Mouse (Mus musculus): ENCODE data around the gene Gna15. TPM values are rescaled to one million over a fixed set of nuclear protein-coding genes. Genes with fewer than 3 reads are reported as not detected.

Gna15 gene
- polyA plus RNA-seq, 2 experiments = 3.2 to 4.6 TPM

DNA sequence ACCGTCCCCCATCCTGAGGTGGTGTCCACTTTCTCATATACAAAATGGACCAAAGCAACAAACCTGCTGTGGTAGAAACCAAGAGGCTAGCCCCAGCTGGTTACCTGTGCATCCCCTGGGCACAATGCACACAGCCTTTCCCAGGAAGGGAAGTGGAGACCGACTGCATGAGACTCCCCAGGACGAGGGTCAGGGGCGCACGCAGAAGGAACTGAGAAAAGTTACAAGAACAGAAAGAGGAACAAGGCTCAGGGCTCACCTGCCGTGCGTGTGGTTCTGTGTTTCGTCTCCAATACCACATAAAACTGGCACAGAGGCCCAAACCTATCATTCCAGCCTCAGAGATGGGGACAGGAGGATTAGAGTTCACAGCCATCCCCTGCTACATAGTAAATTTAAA lies 6.8 kb downstream of the Gna15 start:
- ATAC-seq (ENCODE audit: insufficient read depth) (no peak), DNase-seq (ENCODE audit: low read depth in 3 of 3, low spot score in 3 of 3) (no peak)
- WGBS (ENCODE audit: insufficient replicate concordance) = 53% methylated on average over 8 of the region's 8 CpGs
- no peak for TF ChIP-seq CTCF (IDR thresholded peaks at IDR 0.05; ENCODE audit: low read depth)
- TF ChIP-seq EP300 (IDR thresholded peaks at IDR 0.05; ENCODE audit: low read depth) = no peak
- H3K4me2 ChIP-seq (ENCODE audit: low read depth) = no peak overlapping the region
- H3K27ac ChIP-seq = no peak overlapping the region
- no peaks in the 10 kb centered on the region; the same call in 1 of the 2 replicates for H3K36me3 ChIP-seq (replicated peaks; ENCODE audit: control insufficient read depth, insufficient read depth, low read depth)
- no peak overlapping the region for H3K9ac ChIP-seq (replicated peaks)
- H3K4me3 ChIP-seq (ENCODE audit: insufficient read depth in 1 of 2, low read depth in 2 of 2, low read length in 2 of 2) = no peak overlapping the region
- H3K27me3 ChIP-seq (ENCODE audit: control insufficient read depth, insufficient read depth, low read length) = no peaks in the 10 kb centered on the region
- H3K9me3 ChIP-seq (ENCODE audit: control insufficient read depth, low read length) = no peaks in the 10 kb centered on the region
- peaks cover 17 to 32% of the 10 kb centered on the region in 2 experiments for H3K4me1 ChIP-seq (replicated peaks; ENCODE audit: control insufficient read depth in 2 of 2, insufficient read depth in 2 of 2, low read length in 1 of 2)

DNA sequence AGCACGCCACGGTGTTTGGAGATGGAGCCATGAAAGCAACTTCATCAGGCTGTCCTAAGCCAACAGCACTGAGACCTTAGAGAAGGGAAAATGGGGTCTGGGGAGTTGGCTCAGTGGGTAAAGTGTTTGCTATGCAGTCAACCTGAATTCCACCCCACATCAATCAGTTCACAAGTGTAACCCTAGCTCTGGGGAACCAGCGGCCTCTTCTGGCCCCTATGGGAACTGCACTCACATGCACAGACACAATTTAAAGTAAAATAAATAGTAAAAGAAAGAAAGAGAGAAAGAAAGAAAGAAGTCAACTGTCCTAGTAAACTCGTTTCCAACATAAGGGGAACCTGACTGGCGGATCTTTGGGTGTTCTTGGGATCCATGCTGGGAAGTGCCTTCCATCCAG lies 10.2 kb downstream of the Gna15 start:
- DNase-seq (ENCODE audit: low read depth in 3 of 3, low spot score in 3 of 3) (no peak), ATAC-seq (ENCODE audit: insufficient read depth) (no peak)
- H3K36me3 ChIP-seq (replicated peaks; ENCODE audit: control insufficient read depth, insufficient read depth, low read depth) = no peaks in the 10 kb centered on the region; the same call in 1 of the 2 replicates
- WGBS (ENCODE audit: insufficient replicate concordance) = 80% methylated on average over 5 of the region's 5 CpGs
- no peak overlapping the region for H3K9ac ChIP-seq (replicated peaks)
- H3K4me2 ChIP-seq (ENCODE audit: low read depth) = no peak overlapping the region
- H3K27me3 ChIP-seq (ENCODE audit: control insufficient read depth, insufficient read depth, low read length) = no peaks in the 10 kb centered on the region
- TF ChIP-seq EP300 (IDR thresholded peaks at IDR 0.05; ENCODE audit: low read depth) (no peak), CTCF (IDR thresholded peaks at IDR 0.05; ENCODE audit: low read depth) (peak; percentile 51)
- no peak overlapping the region for H3K4me3 ChIP-seq (ENCODE audit: insufficient read depth in 1 of 2, low read depth in 2 of 2, low read length in 2 of 2)
- no peak overlapping the region for H3K27ac ChIP-seq
- H3K4me1 ChIP-seq (replicated peaks; ENCODE audit: control insufficient read depth in 2 of 2, insufficient read depth in 2 of 2, low read length in 1 of 2) = peaks cover 7 to 17% of the 10 kb centered on the region in 2 experiments
- H3K9me3 ChIP-seq (ENCODE audit: control insufficient read depth, low read length) = no peaks in the 10 kb centered on the region

DNA sequence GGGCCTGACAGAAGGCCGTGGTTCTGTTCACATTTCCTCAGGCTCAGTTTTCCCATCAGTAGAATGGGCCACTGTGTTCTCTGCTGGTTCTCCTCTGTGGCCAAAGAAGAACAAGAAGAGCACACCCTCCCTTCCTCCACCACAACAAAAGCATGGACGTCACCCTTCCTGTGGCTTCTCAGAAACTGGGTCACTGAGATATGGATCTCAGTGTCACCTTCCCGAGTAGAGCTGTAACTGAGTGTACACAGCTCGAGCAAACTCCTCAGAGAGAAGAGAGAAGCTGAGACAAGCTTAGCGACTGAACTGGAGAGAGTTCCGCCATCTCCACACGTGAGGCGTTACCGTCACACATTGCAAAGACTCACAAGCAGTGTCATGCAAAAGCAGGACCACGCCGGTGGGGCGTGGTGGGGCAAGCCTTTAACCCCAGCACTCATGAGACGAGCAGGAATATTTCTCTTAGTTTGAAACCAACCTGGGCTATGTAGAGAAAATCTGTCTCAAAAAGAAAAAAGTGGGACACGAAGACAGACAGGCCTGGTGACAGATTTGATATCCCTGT lies 13.7 kb downstream of the Gna15 start:
- H3K27me3 ChIP-seq (ENCODE audit: control insufficient read depth, insufficient read depth, low read length) = no peaks in the 10 kb centered on the region
- WGBS (ENCODE audit: insufficient replicate concordance) = 60% methylated on average over 14 of the region's 14 CpGs
- TF ChIP-seq EP300 (IDR thresholded peaks at IDR 0.05; ENCODE audit: low read depth) (no peak), CTCF (IDR thresholded peaks at IDR 0.05; ENCODE audit: low read depth) (no peak)
- no peak for DNase-seq (ENCODE audit: low read depth in 3 of 3, low spot score in 3 of 3)
- no peaks in the 10 kb centered on the region for H3K9me3 ChIP-seq (ENCODE audit: control insufficient read depth, low read length)
- ATAC-seq (ENCODE audit: insufficient read depth) = no peak
- no peak overlapping the region for H3K9ac ChIP-seq (replicated peaks)
- H3K36me3 ChIP-seq (replicated peaks; ENCODE audit: control insufficient read depth, insufficient read depth, low read depth) = no peaks in the 10 kb centered on the region; the same call in 1 of the 2 replicates
- H3K4me2 ChIP-seq (ENCODE audit: low read depth) = no peak overlapping the region
- no peak overlapping the region for H3K4me3 ChIP-seq (ENCODE audit: insufficient read depth in 1 of 2, low read depth in 2 of 2, low read length in 2 of 2)
- H3K27ac ChIP-seq = no peak overlapping the region
- no peaks in the 10 kb centered on the region for H3K4me1 ChIP-seq (replicated peaks; ENCODE audit: control insufficient read depth in 2 of 2, insufficient read depth in 2 of 2, low read length in 1 of 2)

DNA sequence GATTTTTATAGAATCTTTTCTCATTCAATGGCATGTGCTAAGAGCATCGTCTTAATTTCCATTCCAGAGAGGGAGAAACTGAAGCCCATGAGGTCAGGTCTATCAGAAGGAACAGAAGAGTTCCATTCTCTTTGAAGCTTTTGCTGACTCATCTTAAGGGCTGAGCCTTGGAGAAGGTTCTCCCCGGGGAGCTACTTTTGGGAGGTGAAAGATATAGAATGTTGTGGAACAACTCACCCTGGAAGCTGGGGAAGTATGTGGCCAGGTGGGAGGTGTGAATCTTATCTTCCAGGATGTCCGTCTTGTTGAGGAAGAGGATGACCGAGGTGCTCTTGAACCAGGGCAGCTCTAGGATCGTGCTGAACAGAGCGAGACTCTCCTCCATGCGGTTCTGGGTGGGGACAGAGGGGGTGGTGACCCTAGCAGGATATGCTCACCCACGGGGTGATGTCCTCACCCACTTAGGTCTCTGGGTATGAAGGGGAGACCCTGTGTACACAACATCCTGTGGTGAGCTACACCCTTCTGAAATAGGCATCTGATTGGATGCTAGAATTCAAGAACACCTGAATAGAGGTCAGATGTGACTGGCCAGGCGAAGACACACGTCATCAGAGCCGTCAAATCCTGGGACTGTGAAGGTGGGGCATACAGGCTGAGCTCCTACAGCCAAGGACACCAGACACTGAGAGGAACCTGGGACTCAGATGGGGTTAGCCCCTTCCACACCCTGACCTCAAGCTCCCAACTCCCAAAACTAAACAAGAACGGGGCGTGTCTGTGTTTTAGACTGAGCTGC lies 16.1 kb downstream of the Gna15 start:
- no peaks in the 10 kb centered on the region for H3K9me3 ChIP-seq (ENCODE audit: control insufficient read depth, low read length)
- H3K27me3 ChIP-seq (ENCODE audit: control insufficient read depth, insufficient read depth, low read length) = no peaks in the 10 kb centered on the region
- DNase-seq (ENCODE audit: low read depth in 3 of 3, low spot score in 3 of 3) (no peak), ATAC-seq (ENCODE audit: insufficient read depth) (no peak)
- TF ChIP-seq CTCF (IDR thresholded peaks at IDR 0.05; ENCODE audit: low read depth) (no peak), EP300 (IDR thresholded peaks at IDR 0.05; ENCODE audit: low read depth) (no peak)
- H3K36me3 ChIP-seq (replicated peaks; ENCODE audit: control insufficient read depth, insufficient read depth, low read depth) = no peaks in the 10 kb centered on the region
- H3K4me3 ChIP-seq (ENCODE audit: insufficient read depth in 1 of 2, low read depth in 2 of 2, low read length in 2 of 2) = no peak overlapping the region
- no peaks in the 10 kb centered on the region for H3K4me1 ChIP-seq (replicated peaks; ENCODE audit: control insufficient read depth in 2 of 2, insufficient read depth in 2 of 2, low read length in 1 of 2)
- no peak overlapping the region for H3K27ac ChIP-seq
- H3K4me2 ChIP-seq (ENCODE audit: low read depth) = no peak overlapping the region
- WGBS (ENCODE audit: insufficient replicate concordance) = 58% methylated on average over 13 of the region's 13 CpGs
- no peak overlapping the region for H3K9ac ChIP-seq (replicated peaks)

DNA sequence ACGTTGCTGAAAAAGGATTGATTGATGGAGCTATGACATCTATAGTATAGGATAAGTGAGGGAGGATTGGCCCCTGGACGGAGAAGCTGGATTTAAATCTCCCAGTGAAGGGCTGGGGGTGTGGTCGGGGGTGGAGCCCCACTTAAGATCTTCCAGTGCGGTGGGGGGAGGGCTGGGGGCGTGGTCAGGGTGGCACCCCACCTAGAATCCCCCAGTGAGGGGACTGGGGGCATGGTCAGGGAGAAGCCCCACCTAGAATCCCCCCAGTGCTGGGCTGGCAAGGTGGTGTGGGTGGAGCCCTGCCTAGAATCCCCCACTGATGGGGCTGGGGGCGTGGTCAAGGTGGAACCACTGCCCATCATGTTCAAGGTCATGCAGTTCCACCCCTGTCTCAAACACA lies 16.9 kb downstream of the Gna15 start:
- Histone ChIP-seq H3K4me3 (ENCODE audit: insufficient read depth in 1 of 2, low read depth in 2 of 2, low read length in 2 of 2) (no peak overlapping the region), H3K27me3 (ENCODE audit: control insufficient read depth, insufficient read depth, low read length) (no peaks in the 10 kb centered on the region), H3K27ac (no peak overlapping the region), H3K9me3 (ENCODE audit: control insufficient read depth, low read length) (no peaks in the 10 kb centered on the region), H3K9ac (replicated peaks) (no peak overlapping the region), H3K4me1 (replicated peaks; ENCODE audit: control insufficient read depth in 2 of 2, insufficient read depth in 2 of 2, low read length in 1 of 2) (no peaks in the 10 kb centered on the region), H3K4me2 (ENCODE audit: low read depth) (no peak overlapping the region), H3K36me3 (replicated peaks; ENCODE audit: control insufficient read depth, insufficient read depth, low read depth) (no peaks in the 10 kb centered on the region)
- 41% methylated on average over 6 of the region's 6 CpGs for WGBS (ENCODE audit: insufficient replicate concordance)
- no peak for DNase-seq (ENCODE audit: low read depth in 3 of 3, low spot score in 3 of 3)
- no peak for ATAC-seq (ENCODE audit: insufficient read depth)
- TF ChIP-seq CTCF (IDR thresholded peaks at IDR 0.05; ENCODE audit: low read depth) (no peak), EP300 (IDR thresholded peaks at IDR 0.05; ENCODE audit: low read depth) (no peak)
